Mouse (Mus musculus) naive thymus-derived CD4-positive, alpha-beta T cell, adult 5 months (primary cell): ENCODE results near the gene Anxa6. TPM values are rescaled to one million over a fixed set of nuclear protein-coding genes. Genes with fewer than 3 reads are reported as not detected.

Experiments
- polyA plus RNA-seq: library from polyadenylated mRNA; unstranded; fragments of 100-300 nt; shearing (Covaris generic); gene quantifications from one replicate; pipeline ENCODE4 v1.2.1, GENCODE M21; 2017

The Anxa6 gene
- polyA plus RNA-seq, result 397 TPM

GRCm38 (mm10) chr11:55033040-55033660, at the start of gene Anxa6:
Gene Anxa6 (minus strand): TSS chr11:55033445.

DNA sequence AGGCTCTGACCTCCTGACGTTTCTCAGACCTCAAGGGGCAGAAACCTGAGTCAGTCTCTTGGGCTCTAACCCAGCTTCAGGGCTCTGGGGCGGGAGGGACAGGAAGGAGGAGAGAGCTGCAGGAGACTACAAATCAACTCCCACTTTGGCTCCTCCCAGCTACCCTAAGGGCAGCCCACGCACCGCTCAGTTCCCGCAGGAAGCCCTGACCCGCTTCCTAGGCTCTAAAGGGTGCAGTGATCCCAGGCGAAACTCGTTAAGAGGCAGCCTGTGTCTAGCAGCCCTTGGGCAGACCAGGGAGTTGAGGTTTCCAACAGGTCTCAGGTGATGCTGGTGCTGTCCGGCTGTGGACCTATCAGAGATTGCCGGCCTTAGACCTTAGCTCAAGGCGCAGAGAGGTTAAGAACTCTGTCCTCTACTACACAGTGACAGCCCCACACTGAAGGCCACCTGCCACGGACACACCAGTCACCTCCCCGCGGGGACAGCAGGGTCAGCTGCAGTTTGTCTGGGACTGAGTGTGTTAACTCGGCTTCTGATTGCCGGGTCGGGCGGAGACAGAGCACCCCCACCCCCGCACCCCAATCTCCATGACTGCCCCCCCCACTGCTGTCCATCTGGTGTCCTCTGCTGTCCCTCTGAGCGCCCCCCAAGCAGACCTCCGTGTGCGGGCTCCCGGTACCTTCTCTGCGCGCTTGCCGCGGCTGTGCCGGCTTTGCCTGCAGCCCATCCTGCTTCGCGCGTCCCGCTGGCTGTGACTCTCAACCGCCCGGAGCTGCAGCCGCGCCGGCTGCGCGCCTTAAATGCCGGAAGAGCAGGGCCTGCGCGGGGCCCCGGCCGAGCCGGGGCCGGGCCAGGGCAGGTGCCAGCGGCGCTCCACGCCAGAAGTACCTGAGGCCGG, 44.3 kb upstream of the Anxa6 start, which contains the start of gene Ccdc69:
Ccdc69 (minus strand) TSS at position 801 of the 901 bp plus-strand sequence.

DNA sequence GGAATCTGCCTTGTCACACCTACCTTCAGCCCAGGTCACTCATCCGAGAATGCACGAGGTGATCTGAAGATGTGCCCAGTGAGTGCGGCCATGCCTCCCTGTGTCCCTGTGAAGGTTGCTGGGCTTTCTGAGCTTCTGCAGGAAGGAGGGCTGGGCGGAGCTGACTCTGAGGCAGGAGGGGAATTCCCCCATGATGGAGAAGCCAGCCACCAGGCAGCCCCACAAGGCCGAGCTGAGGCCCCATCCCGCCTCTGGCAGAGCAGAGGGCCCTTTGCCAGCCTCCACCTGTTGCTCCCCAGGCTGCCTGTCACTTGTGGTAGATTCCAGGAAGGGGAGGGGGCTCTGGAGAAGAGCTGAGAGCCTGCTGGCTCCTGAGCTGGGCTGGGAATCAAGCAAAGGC, 70.4 kb downstream of the Anxa6 start, which contains the start of gene Tnip1:
Tnip1 (minus strand) TSS at position 108 of the 400 bp plus-strand sequence.

Other genes starting within 250 kb of the Anxa6 start
- 274 TPM for gene Cdc42se2, start 245.8 kb downstream of the Anxa6 start, polyA plus RNA-seq
- gene Lyrm7, start 172.5 kb downstream of the Anxa6 start, polyA plus RNA-seq, result 2.7 TPM
- 186 TPM for gene Hint1, start 167.1 kb downstream of the Anxa6 start, polyA plus RNA-seq
- 0.65 TPM for gene Gpx3, start 131.0 kb downstream of the Anxa6 start, polyA plus RNA-seq
- 139 TPM for gene Tnip1, start 70.5 kb downstream of the Anxa6 start, polyA plus RNA-seq
- 25.3 TPM for gene Ccdc69, start 44.7 kb upstream of the Anxa6 start, polyA plus RNA-seq
- 52.2 TPM for gene Gm2a, start 64.7 kb upstream of the Anxa6 start, polyA plus RNA-seq
- gene Slc36a3, start 118.3 kb upstream of the Anxa6 start, polyA plus RNA-seq, result 0.20 TPM
- not detected for gene Slc36a2, start 151.6 kb upstream of the Anxa6 start, polyA plus RNA-seq
- gene Slc36a1, start 170.9 kb upstream of the Anxa6 start, polyA plus RNA-seq, result 3.1 TPM